Mouse (Mus musculus) E14TG2a.4 (cell line): ENCODE measurements around the gene Fam240a.

ENCODE experiments used
- H3K27me3 ChIP-seq: 2 replicates; pipeline ENCODE4 v1.6.1; 2014; ENCODE audit warnings: low read length, control low read depth; ENCODE audit not compliant: insufficient read depth
- H3K36me3 ChIP-seq: 2 replicates; pipeline ENCODE4 v1.6.1; 2014; ENCODE audit warnings: low read length, control low read depth; ENCODE audit not compliant: insufficient read depth
- H3K4me1 ChIP-seq: replicated peaks from 2 replicates; pipeline ENCODE4 v1.6.1; 2014; ENCODE audit warnings: low read depth, low read length, control low read depth
- H3K4me3 ChIP-seq: replicated peaks from 2 replicates; pipeline ENCODE4 v1.5.1; 2014; ENCODE audit warnings: mild to moderate bottlenecking, low read length
- H3K9me3 ChIP-seq: 2 replicates; pipeline ENCODE4 v1.6.1; 2014; ENCODE audit warnings: low read length, control low read depth
- CTCF ChIP-seq: conservative IDR thresholded peaks from 2 replicates; pipeline ENCODE4 v1.5.1; 2014; ENCODE audit warnings: low read length
- NANOG ChIP-seq: IDR thresholded peaks from 2 replicates; pipeline ENCODE4 v1.6.1; 2014; ENCODE audit warnings: borderline replicate concordance, low read length, mixed read lengths
- POU5F1 ChIP-seq: IDR thresholded peaks from 2 replicates; pipeline ENCODE4 v1.6.1; 2014; ENCODE audit warnings: low read length, borderline replicate concordance

The Fam240a gene

GRCm38 (mm10) chr9:110933850-110934437 lies 17.3 kb upstream of the Fam240a start:
- H3K4me3 ChIP-seq: no peak overlapping the region
- TF ChIP-seq POU5F1 (no peak), NANOG (no peak), CTCF (no peak)
- peaks cover 31% of the 10 kb centered on the region for H3K36me3 ChIP-seq
- H3K9me3 ChIP-seq: no peaks in the 10 kb centered on the region
- peaks cover 14% of the 10 kb centered on the region for H3K4me1 ChIP-seq
- H3K27me3 ChIP-seq: no peaks in the 10 kb centered on the region

GRCm38 (mm10) chr9:110931573-110931972 lies 14.9 kb upstream of the Fam240a start:
- no peaks in the 10 kb centered on the region for H3K27me3 ChIP-seq
- H3K4me3 ChIP-seq: no peak overlapping the region
- peaks cover 10% of the 10 kb centered on the region for H3K4me1 ChIP-seq
- TF ChIP-seq NANOG (no peak), CTCF (no peak), POU5F1 (no peak)
- H3K36me3 ChIP-seq: peaks cover 23% of the 10 kb centered on the region
- H3K9me3 ChIP-seq: no peaks in the 10 kb centered on the region

GRCm38 (mm10) chr9:110922759-110923158 lies 6.1 kb upstream of the Fam240a start:
- no peak overlapping the region for H3K4me3 ChIP-seq
- H3K27me3 ChIP-seq: no peaks in the 10 kb centered on the region
- no peaks in the 10 kb centered on the region for H3K9me3 ChIP-seq
- no peaks in the 10 kb centered on the region for H3K36me3 ChIP-seq
- TF ChIP-seq CTCF: peak; percentile 88
- no peak for TF ChIP-seq NANOG
- TF ChIP-seq POU5F1: no peak
- peaks cover 16% of the 10 kb centered on the region for H3K4me1 ChIP-seq

- Histone ChIP-seq H3K36me3 (no peaks in the 10 kb centered on the region), H3K9me3 (no peaks in the 10 kb centered on the region), H3K27me3 (peaks cover 6% of the 10 kb centered on the region; the same call in 1 of the 2 replicates), H3K4me1 (peaks cover 18% of the 10 kb centered on the region), H3K4me3 (no peak overlapping the region)
- no peak for TF ChIP-seq POU5F1
- no peak for TF ChIP-seq NANOG
- no peak for TF ChIP-seq CTCF
Observed at GRCm38 (mm10) chr9:110920665-110921419, 4.2 kb upstream of the Fam240a start.

- no peak overlapping the region for H3K4me3 ChIP-seq
Observed at GRCm38 (mm10) chr9:110915466-110915865, 1.2 kb downstream of the Fam240a start.

GRCm38 (mm10) chr9:110914631-110915236 lies 1.9 kb downstream of the Fam240a start:
- TF ChIP-seq NANOG (no peak), POU5F1 (no peak), CTCF (no peak)
- Histone ChIP-seq H3K4me3 (peak overlapping the region; percentile 45), H3K9me3 (no peaks in the 10 kb centered on the region), H3K27me3 (peaks cover 16% of the 10 kb centered on the region), H3K4me1 (peaks cover 27% of the 10 kb centered on the region), H3K36me3 (no peaks in the 10 kb centered on the region)

More at GRCm38 (mm10) chr9:110915466-110915865, 1.2 kb downstream of the Fam240a start:
- Histone ChIP-seq H3K4me1 (peaks cover 27% of the 10 kb centered on the region), H3K27me3 (peaks cover 16% of the 10 kb centered on the region), H3K9me3 (no peaks in the 10 kb centered on the region), H3K36me3 (no peaks in the 10 kb centered on the region)
- TF ChIP-seq CTCF (no peak), POU5F1 (no peak), NANOG (no peak)

- peaks cover 4% of the 10 kb centered on the region for H3K4me1 ChIP-seq
- TF ChIP-seq CTCF (no peak), POU5F1 (no peak), NANOG (no peak)
- no peaks in the 10 kb centered on the region for H3K36me3 ChIP-seq
- 0 out of 2 replicates have a peak, but pooled peaks cover 2% of the 10 kb centered on the region for H3K27me3 ChIP-seq
- peaks cover 25% of the 10 kb centered on the region for H3K9me3 ChIP-seq
- H3K4me3 ChIP-seq: no peak overlapping the region
Observed at GRCm38 (mm10) chr9:110909371-110909967, 7.2 kb downstream of the Fam240a start.

GRCm38 (mm10) chr9:110908631-110909016 lies 8.0 kb downstream of the Fam240a start:
- TF ChIP-seq CTCF (no peak), POU5F1 (no peak), NANOG (no peak)
- Histone ChIP-seq H3K4me1 (0 out of 2 replicates have a peak, but pooled peaks cover 3% of the 10 kb centered on the region), H3K9me3 (peaks cover 25% of the 10 kb centered on the region), H3K27me3 (peaks cover 7% of the 10 kb centered on the region; the same call in 1 of the 2 replicates), H3K4me3 (no peak overlapping the region), H3K36me3 (no peaks in the 10 kb centered on the region)
